Mouse (Mus musculus): Measurements from ENCODE around the gene Tbc1d2b. TPM values are rescaled to one million over a fixed set of nuclear protein-coding genes. Genes with fewer than 3 reads are reported as not detected.

Gene Tbc1d2b
- polyA plus RNA-seq, 1 experiment = 26.2 TPM

DNA sequence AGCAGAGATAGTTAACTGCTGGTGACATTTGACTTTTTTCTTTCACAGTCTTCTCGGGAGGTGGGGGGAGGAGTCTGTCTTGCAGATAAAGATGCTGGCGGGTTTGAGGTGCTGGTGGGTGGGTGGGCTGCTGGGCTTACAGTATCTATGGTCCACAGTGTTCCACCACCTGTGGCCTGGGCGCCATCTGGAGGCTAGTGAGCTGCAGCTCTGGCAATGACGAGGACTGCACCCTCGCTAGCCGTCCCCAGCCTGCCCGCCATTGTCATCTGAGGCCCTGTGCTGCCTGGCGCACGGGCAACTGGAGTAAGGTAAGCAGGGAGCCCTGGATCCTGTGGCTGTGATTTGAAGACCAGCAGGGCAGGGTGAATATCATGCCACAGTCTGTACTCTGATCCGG, 75.6 kb downstream of the Tbc1d2b start:
- no peak for TF ChIP-seq CTCF (IDR thresholded peaks at IDR 0.05; ENCODE audit: control insufficient read depth, insufficient read depth, low read length)
- no peak for TF ChIP-seq POLR2A (IDR thresholded peaks at IDR 0.05; ENCODE audit: borderline replicate concordance, control insufficient read depth, low read depth, low read length)
- Histone ChIP-seq H3K27ac (ENCODE audit: control insufficient read depth, insufficient read depth, low read depth, low read length, poor library complexity) (no peak overlapping the region), H3K4me1 (ENCODE audit: control insufficient read depth, insufficient read depth, low read length) (peaks cover 6% of the 10 kb centered on the region; the same call in 1 of the 2 replicates), H3K4me3 (replicated peaks; ENCODE audit: control insufficient read depth, low read depth, low read length) (no peak overlapping the region)
- 71% methylated on average over 10 of the region's 10 CpGs for WGBS

DNA sequence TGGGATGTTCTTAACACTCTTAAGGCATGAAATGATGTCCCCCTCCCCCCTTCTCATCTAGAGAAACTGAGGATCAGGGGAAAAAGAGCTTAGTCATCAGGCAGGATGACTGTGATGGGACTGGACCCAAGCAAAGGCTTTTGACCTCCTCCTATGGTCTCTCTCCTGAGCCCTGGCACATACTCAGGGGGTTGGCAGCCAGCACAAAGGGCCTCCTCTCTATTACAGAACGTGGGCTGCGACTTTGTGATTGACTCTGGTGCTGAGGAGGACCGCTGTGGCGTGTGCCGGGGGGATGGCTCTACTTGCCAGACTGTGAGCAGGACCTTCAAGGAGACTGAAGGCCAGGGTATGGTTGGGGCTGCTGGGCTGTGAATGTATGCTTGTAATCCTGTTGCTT, 81.2 kb downstream of the Tbc1d2b start:
- 79% methylated on average over 5 of the region's 5 CpGs for WGBS
- TF ChIP-seq CTCF (IDR thresholded peaks at IDR 0.05; ENCODE audit: control insufficient read depth, insufficient read depth, low read length) (no peak), POLR2A (IDR thresholded peaks at IDR 0.05; ENCODE audit: borderline replicate concordance, control insufficient read depth, low read depth, low read length) (no peak)
- Histone ChIP-seq H3K27ac (ENCODE audit: control insufficient read depth, insufficient read depth, low read depth, low read length, poor library complexity) (no peak overlapping the region), H3K4me1 (ENCODE audit: control insufficient read depth, insufficient read depth, low read length) (no peaks in the 10 kb centered on the region), H3K4me3 (replicated peaks; ENCODE audit: control insufficient read depth, low read depth, low read length) (no peak overlapping the region)

DNA sequence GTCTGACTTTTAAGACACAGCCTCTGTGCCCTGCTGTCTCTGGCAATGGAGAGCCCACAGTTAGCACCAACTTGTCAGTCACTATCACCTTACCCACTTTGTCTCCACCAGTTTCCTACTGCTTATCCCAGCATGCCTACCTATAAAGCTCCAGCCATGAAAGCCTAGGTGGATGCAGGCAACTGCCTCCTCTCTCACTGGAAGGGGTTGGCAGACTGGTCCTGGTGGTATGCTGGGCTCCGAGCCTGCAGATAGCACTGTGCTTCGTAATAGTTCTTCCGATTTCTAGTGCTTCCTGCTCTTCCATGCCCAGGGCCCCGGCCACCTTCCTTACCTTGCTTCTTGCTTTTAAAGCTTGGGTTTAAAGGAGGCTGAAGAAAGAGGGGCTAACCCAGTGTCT, 81.7 kb downstream of the Tbc1d2b start:
- 78% methylated on average over 4 of the region's 4 CpGs for WGBS

DNA sequence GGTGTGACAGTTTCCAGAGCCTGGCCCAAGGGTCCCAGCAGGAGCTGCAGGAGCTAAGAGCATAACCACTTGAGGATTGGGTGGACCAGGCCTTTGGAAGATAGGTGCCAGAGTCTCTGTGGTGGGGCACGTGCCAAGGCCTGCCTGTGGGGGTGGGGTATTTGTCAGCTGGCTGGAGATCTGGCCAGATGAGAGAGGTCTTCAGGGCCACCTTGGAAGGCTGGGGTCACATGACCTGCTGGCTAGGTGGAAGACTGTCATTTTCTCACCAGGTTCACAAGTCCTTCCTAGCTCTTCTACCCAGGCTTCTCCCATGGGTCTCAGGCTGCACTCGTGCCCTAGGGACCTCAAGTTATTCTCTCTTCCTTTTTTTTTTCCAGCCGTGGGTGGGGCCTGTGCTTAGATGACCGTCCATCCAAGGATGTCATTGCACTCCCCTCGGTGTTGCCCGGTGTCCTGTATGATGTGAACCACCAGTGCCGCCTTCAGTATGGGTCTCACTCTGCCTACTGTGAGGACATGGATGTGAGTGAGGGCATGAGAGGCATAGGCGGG, 85.2 kb downstream of the Tbc1d2b start:
- no peak overlapping the region for H3K4me3 ChIP-seq (replicated peaks; ENCODE audit: control insufficient read depth, low read depth, low read length)
- WGBS = 60% methylated on average over 8 of the region's 8 CpGs
- TF ChIP-seq POLR2A (IDR thresholded peaks at IDR 0.05; ENCODE audit: borderline replicate concordance, control insufficient read depth, low read depth, low read length) = no peak
- no peak for TF ChIP-seq CTCF (IDR thresholded peaks at IDR 0.05; ENCODE audit: control insufficient read depth, insufficient read depth, low read length)

More for the DNA sequence above, 81.7 kb downstream of the Tbc1d2b start:
- no peak overlapping the region for H3K4me3 ChIP-seq (replicated peaks; ENCODE audit: control insufficient read depth, low read depth, low read length)
- no peaks in the 10 kb centered on the region for H3K4me1 ChIP-seq (ENCODE audit: control insufficient read depth, insufficient read depth, low read length)
- TF ChIP-seq POLR2A (IDR thresholded peaks at IDR 0.05; ENCODE audit: borderline replicate concordance, control insufficient read depth, low read depth, low read length) = no peak
- TF ChIP-seq CTCF (IDR thresholded peaks at IDR 0.05; ENCODE audit: control insufficient read depth, insufficient read depth, low read length) = no peak
- H3K27ac ChIP-seq (ENCODE audit: control insufficient read depth, insufficient read depth, low read depth, low read length, poor library complexity) = no peak overlapping the region

DNA sequence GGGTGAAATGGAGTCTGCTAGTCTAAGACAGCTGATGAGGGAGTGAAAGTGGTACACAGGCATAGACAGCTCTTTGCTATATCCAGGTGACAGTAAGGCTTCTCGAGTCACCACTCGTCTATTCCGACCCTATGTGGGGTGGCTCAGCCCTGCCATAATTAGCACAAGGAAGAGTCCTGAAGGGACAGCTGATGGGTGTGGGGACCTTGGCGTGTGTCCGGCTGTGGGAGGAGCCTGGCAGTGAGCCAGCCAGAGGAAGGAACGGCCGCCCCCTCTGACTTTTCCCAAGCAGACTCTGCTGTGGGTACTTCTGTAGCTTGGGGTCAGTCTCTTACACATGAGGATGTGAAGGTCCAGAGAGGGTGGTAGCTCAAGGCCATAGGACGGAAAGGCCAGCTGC, 86.5 kb downstream of the Tbc1d2b start:
- no peak overlapping the region for H3K27ac ChIP-seq (ENCODE audit: control insufficient read depth, insufficient read depth, low read depth, low read length, poor library complexity)
- TF ChIP-seq POLR2A (IDR thresholded peaks at IDR 0.05; ENCODE audit: borderline replicate concordance, control insufficient read depth, low read depth, low read length) (no peak), CTCF (IDR thresholded peaks at IDR 0.05; ENCODE audit: control insufficient read depth, insufficient read depth, low read length) (no peak)
- WGBS = 58% methylated on average over 8 of the region's 8 CpGs
- H3K4me1 ChIP-seq (ENCODE audit: control insufficient read depth, insufficient read depth, low read length) = 0 out of 2 replicates have a peak, but pooled peaks cover 1% of the 10 kb centered on the region
- no peak overlapping the region for H3K4me3 ChIP-seq (replicated peaks; ENCODE audit: control insufficient read depth, low read depth, low read length)

More for the DNA sequence above, 85.2 kb downstream of the Tbc1d2b start:
- Histone ChIP-seq H3K27ac (ENCODE audit: control insufficient read depth, insufficient read depth, low read depth, low read length, poor library complexity) (no peak overlapping the region), H3K4me1 (ENCODE audit: control insufficient read depth, insufficient read depth, low read length) (no peaks in the 10 kb centered on the region)

DNA sequence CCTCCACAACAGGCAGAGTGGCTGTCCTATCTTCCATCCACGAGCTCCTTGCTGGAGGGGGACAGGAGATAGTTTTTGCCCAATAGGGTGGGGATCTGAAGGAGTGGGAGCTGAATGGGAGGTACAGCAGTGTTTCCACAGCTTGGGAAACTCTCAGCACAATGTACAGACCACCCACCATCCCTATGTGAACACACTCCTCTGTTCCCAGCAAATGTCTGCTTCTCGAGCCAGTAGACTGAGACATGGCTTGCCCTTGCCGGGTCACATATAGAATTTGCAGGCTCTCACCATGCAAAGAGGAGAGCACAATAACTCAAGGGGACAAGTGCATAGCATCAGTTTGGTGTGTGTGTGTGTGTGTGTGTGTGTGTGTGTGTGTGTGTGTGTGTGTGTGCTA, 87.1 kb downstream of the Tbc1d2b start:
- 66% methylated on average over 3 of the region's 3 CpGs for WGBS
- TF ChIP-seq POLR2A (IDR thresholded peaks at IDR 0.05; ENCODE audit: borderline replicate concordance, control insufficient read depth, low read depth, low read length) = no peak
- TF ChIP-seq CTCF (IDR thresholded peaks at IDR 0.05; ENCODE audit: control insufficient read depth, insufficient read depth, low read length) = no peak
- Histone ChIP-seq H3K4me1 (ENCODE audit: control insufficient read depth, insufficient read depth, low read length) (0 out of 2 replicates have a peak, but pooled peaks cover 1% of the 10 kb centered on the region), H3K27ac (ENCODE audit: control insufficient read depth, insufficient read depth, low read depth, low read length, poor library complexity) (no peak overlapping the region), H3K4me3 (replicated peaks; ENCODE audit: control insufficient read depth, low read depth, low read length) (no peak overlapping the region)

DNA sequence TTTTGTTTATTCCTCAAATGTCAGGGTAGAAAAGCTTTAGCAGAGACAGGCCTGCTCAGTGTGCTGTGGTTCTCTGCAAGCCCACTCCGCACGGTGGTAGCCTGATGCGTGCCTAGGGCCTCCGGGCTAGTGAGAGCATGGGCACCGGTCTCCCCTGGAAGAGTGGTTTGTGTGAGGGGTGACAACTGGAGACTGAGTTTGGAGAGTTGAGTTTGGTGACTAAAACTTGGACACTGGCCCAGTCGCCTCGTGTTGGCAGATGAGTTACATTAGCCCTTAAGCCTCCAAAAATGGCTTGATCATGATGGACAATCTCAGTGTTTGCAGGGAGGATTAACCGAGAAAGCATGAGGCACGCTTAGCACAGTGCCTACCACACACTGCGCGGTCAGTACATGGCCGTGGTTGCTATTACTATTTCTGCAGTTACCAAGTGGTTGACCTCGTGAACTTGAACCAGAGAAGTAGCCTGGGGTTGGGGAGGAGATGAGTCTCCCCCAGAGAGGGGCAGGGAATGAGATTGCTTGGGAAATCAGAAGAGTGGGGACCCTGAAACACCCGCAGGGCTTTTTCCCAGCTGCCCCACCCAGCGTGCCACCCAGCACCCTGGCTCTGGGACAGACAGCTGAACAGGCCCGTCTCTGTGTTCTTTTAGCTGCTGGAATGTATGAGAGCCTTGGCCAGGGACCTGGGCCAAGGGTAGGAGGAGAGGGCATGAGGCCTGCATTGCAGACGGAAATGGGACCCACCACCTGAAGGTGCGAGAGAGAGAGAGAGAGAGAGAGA, 87.8 kb downstream of the Tbc1d2b start:
- Histone ChIP-seq H3K27ac (ENCODE audit: control insufficient read depth, insufficient read depth, low read depth, low read length, poor library complexity) (no peak overlapping the region), H3K4me1 (ENCODE audit: control insufficient read depth, insufficient read depth, low read length) (0 out of 2 replicates have a peak, but pooled peaks cover 1% of the 10 kb centered on the region), H3K4me3 (replicated peaks; ENCODE audit: control insufficient read depth, low read depth, low read length) (no peak overlapping the region)
- TF ChIP-seq POLR2A (IDR thresholded peaks at IDR 0.05; ENCODE audit: borderline replicate concordance, control insufficient read depth, low read depth, low read length) = no peak
- TF ChIP-seq CTCF (IDR thresholded peaks at IDR 0.05; ENCODE audit: control insufficient read depth, insufficient read depth, low read length) = no peak
- WGBS = 82% methylated on average over 18 of the region's 18 CpGs

DNA sequence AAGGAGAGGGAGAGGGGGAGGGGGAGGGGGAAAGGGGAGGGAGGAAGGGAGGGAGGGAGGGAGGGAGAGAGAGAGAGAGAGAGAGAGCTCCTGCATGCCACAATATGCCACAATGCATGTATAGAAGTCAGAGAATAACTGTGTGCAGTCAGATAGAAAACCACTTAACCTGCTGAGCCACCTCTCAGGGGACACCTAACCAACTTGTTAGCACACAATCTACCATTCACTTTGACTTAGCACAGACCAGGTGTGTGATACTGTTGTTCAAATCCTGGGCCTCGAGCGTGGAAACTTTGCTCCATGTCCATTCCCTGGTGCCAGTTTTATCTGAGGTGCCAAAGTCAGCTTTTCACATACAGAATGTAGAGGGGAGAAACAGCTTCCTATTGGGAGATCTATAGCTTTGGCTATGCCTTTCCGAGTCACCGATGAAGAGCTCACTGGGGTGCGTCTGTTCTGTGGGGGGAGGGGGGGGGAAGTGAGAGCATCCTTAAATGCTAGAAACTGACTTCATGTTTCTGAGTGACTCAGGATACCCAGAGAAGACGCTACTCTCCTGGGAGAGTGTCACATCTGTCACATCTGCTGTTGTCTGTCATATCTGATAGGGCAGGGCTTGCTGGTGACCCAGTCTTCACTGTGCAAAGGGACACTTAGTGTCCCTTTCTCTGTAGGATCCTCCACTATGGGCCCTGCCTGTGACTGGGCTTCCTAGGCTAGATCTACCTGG, 88.8 kb downstream of the Tbc1d2b start:
- H3K27ac ChIP-seq (ENCODE audit: control insufficient read depth, insufficient read depth, low read depth, low read length, poor library complexity) = no peak overlapping the region
- H3K4me3 ChIP-seq (replicated peaks; ENCODE audit: control insufficient read depth, low read depth, low read length) = no peak overlapping the region
- H3K4me1 ChIP-seq (ENCODE audit: control insufficient read depth, insufficient read depth, low read length) = 0 out of 2 replicates have a peak, but pooled peaks cover 1% of the 10 kb centered on the region
- WGBS = 69% methylated on average over 6 of the region's 6 CpGs
- TF ChIP-seq POLR2A (IDR thresholded peaks at IDR 0.05; ENCODE audit: borderline replicate concordance, control insufficient read depth, low read depth, low read length) (no peak), CTCF (IDR thresholded peaks at IDR 0.05; ENCODE audit: control insufficient read depth, insufficient read depth, low read length) (no peak)
